Mouse (Mus musculus) right cerebral cortex, adult 2 months (tissue): Measurements from ENCODE around the gene Pdpk1.

ENCODE experiments used
- DNase-seq, 2 experiments: peaks; one replicate each; pipeline ENCODE4 v3.0.0; 2021 to 2022; ENCODE audit warnings: low spot score in 2 of 2

The Pdpk1 gene

DNA sequence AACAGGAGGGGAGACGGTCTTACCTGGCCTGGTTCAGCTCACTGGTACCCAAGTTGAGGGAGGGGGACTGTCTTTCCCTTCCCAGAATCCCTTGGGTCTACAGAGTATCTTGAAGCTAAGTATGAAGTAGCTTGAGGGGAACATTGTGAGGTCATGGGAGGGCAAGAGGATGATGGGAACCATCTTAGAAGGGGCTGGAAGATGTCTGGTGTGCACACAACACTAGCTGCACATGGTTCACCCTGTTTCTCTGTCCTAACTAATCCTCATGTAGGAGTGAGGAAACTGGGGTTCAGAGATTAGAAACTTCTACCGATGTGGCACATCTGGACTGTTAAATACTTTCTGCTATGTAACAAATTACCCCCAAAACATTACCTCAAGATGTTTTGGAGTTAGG lies at the start of gene Pdpk1:
Pdpk1 (minus strand) TSS at position 101 of the 400 bp plus-strand sequence.
- DNase-seq, result no peak

DNA sequence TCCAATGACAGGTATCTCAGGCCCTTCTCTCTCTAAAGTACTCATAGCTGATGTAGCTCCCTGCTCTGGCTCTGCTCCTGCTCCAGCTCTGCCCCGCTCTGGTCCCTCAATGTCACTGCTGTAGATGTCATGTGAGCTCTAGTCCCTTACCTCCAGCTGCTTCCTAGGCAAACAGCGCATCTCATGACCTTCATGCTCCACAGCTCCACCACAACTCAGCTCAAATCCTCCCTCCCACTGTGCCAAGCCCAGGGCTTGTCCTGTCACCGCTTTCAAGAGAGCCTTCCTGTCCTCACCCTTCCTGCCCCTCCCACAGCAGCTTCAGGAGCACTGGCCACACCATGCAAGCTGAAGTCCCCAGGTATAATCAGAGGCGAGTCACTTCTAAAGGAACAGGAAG lies 49.0 kb upstream of the Pdpk1 start:
- DNase-seq, result no peak

DNA sequence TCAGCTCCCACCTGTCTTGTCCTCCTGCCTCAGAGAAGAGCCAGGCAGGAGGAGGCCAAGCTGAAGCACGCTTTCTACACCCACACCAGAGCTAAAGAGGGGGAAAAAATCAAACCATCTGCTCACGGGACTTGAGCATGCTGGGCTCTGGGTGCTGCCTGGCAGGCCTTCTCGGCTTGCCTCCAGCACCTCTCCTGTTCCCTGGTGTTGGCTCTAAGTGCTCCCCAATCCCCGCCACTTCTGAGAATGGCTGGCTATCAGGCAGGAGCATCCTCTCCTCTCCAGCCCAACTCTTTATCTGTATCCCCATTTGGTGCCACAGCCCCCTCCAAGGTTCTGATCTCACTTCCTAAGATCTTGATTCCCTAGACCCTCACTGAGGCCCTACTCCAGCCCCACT lies 48.5 kb upstream of the Pdpk1 start:
- peak; percentile 74 to 75 for DNase-seq

DNA sequence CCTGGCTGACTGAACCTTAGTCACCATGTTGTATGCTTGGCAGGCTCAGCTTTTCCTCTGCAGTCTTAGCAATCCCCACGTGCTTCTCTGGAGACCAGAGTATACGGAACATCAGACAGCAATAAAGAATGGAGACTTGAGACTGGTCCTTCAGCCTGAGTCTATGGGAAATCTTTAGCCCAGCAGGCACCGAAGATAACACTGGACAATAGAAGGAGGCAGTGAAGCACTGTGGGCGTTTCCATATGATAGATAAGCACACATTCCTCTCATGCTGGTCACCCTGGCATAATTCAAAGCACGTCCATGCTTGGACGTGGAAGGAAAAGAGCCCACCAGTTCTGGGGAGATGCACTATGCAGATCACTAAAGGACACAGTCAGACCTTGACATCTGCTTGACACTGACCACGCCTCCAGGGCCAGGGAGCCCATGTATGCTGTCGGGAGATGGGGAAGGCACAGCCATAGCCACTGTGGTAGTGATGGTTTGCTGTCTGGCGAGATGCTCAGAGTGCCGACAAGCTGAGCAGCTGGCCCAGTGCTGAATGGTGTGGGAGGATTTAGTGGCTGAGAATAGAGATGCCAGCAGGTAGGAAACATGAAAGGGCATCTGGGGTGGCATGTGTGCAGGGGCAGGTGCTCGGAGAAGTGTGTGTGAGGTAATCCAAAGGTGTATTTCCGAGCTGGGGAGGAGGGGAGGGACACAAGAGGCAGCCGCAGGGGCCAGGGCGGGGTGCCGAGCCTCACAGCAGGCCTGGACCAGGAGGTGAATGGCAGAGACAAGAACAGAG lies 46.5 kb upstream of the Pdpk1 start:
- DNase-seq, result peak; percentile 65 to 72

DNA sequence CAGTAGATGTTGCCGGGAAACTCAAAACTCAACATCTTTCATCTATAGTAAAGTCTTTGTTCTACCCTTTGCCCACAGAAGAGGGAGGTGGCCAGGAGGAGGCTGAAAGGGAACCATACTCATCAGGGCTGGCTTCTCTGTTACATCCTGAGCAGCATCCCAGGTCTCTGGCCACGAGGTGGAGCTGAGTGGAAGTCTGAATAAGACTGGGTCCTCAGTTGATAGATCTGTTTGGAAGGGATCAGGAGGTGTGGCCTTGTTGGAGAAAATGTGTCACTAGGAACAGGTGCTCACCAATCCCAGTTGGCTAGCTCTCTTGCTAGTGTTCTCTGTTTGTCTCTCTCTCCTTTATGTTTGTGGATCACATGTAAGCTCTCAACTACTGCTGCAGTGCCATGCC lies 44.6 kb upstream of the Pdpk1 start:
- DNase-seq, result no peak

DNA sequence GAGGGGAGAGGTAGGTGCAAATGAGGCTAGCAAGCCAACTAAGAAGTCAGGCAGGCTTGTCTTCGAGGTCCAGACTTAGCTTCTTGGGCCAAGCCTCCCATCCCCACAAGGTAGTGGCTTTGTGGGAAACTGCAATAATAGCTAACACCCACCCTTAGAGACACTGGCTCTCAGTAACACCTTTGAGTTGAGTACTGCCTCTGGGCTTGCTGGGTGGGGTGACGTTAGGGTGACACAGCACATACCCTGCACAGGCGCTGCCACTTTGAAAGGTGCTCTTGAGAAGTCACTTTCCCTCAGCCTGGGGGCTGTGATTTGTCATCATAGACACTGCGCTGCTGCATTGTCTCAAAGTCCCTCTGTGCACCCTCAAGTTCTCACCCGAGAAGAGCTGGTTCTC lies 43.0 kb upstream of the Pdpk1 start:
- no peak for DNase-seq

DNA sequence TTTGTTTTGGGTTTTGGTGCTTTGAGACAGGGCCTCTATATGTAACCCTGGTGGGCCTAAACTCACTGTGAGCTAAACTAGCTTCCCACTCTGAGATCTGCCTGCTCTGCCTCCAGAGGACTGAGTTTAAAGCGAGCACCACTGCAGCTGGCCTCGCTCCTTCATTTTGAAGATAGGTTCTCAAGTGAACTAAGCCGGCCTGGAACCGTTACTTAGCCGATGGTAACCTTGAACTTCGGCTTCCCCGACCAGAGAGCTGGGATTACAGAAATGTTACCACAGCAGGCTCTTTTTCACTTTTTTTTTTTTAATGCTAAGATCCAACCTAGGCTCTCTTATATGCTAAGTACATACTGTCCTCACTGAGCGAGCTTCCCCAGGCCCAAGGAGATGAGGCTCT lies 42.5 kb upstream of the Pdpk1 start:
- no peak for DNase-seq

GRCm38 (mm10) chr17:24192848-24193247 lies 42.1 kb upstream of the Pdpk1 start:
- DNase-seq, result no peak

DNA sequence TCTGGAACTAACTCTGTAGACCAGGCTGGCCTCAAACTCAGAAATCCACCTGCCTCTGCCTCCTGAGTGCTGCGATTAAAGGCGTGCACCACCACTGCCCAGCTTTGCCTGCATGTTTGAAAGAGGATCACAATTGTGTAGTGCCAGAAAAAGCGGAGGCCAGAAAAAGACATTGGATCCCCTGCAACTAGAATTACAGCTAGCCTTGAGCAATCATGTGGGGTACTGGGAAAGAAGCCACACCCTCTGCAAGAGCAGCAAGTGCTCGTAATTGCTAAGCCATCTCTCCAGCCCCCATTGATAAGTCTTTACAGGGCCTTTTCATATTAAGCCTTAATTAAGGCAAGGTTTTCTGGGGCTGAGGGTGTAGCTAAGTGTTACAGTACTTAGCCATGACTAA lies 40.8 kb upstream of the Pdpk1 start:
- DNase-seq, result no peak

DNA sequence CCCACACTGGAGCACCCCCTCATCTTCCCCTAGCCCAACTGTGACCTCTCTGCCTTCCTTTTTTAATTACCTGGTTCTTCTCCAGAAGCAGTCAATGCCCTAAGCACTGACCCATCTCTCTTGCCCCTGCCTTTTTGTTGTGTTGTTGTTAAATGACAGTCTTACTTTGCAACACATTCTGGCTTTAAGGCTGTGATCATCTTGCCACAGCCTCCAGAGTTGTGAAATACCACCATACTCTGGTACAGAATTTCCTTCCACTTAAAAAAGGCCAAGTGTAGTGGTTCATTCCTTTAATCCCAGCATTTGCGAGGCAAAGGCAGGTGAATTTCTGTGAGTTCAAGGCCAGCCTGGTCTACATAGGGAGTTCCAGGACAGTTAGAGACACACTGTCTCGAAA lies 40.2 kb upstream of the Pdpk1 start:
- no peak for DNase-seq

- DNase-seq, result no peak
These were observed 23.5 kb upstream of the Pdpk1 start for GRCm38 (mm10) chr17:24174259-24174658.

GRCm38 (mm10) chr17:24173423-24173822 lies 22.7 kb upstream of the Pdpk1 start:
- DNase-seq, result peak; percentile 76 to 77

GRCm38 (mm10) chr17:24171738-24172137 lies 21.0 kb upstream of the Pdpk1 start:
- DNase-seq, result no peak

- no peak for DNase-seq
These were observed 20.0 kb upstream of the Pdpk1 start for GRCm38 (mm10) chr17:24170729-24171128.

DNA sequence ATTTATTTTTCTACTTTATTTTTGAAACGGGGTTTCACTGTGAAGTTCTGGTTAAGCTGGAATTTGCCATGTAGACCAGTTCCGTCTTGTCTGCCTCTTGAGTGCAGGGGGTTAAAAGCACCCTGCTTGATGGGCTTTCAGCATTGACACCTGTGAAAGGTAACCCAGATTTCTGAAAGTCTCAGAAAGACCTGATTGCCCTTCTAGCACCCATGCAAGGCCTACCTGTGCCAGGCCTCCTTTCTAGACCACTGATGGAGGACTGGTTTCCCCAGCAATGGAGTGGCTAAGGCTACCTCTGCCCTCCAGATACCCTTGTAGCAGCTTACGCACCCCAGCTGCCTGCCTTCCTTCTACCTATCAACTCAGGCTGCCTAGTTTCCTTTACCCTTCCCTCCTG lies 19.4 kb upstream of the Pdpk1 start:
- DNase-seq, result no peak

- DNase-seq, result peak; percentile 96 to 99
These were observed 18.8 kb upstream of the Pdpk1 start, which contains the start of gene Atp6v0c for GRCm38 (mm10) chr17:24169317-24170065. Gene Atp6v0c (minus strand): TSS chr17:24169702.

- peak; percentile 70 to 80 for DNase-seq
These were observed 18.0 kb upstream of the Pdpk1 start for GRCm38 (mm10) chr17:24168590-24169277.

DNA sequence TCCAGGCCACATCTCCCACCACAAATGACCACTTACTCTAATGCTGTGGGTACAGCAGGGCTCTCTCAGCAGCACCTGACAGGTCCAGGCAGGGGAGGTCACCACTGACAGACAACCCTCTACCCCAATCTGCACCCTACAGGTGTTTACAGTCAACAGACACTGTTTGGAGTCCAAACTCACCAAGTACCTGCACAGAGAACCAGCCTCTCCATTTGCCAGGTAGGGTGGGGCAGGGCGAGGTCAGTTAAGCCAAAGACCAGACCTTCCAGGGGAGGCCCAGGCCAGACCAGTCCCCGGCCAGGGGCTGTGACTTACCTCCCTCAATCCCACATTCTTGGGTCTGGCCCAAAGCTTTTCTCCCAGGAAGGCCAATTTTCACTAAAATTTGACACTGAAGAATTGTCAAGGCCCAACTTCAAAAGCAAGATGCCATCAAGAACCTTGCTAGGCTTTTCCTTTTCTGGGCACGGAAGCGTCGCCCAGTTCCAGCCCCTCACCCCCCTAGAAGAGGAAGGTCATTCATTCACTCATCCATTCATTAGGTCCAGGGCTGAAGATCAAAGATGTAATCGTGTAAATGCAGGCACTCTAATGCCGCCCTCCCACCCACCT lies 17.3 kb upstream of the Pdpk1 start:
- no peak for DNase-seq

DNA sequence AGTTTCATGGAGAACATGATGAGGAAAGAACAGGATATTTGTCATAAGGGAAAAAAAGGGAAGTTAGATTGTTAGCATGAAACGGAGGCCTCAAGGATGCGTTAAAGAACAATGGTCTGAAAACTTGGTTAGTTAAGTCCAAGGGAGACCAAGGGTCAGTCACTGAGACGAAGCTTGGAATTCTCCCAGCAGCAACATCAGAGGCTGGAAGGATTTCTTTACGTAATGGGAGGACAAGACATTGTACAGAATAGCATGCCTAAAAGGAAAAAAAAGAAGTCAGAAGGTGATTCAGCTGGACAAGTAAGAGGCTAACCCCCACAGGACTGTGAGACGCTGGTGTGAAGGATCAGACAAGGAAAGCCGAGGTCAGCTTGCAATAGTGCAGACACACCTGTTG lies 16.4 kb upstream of the Pdpk1 start:
- DNase-seq, result no peak

DNA sequence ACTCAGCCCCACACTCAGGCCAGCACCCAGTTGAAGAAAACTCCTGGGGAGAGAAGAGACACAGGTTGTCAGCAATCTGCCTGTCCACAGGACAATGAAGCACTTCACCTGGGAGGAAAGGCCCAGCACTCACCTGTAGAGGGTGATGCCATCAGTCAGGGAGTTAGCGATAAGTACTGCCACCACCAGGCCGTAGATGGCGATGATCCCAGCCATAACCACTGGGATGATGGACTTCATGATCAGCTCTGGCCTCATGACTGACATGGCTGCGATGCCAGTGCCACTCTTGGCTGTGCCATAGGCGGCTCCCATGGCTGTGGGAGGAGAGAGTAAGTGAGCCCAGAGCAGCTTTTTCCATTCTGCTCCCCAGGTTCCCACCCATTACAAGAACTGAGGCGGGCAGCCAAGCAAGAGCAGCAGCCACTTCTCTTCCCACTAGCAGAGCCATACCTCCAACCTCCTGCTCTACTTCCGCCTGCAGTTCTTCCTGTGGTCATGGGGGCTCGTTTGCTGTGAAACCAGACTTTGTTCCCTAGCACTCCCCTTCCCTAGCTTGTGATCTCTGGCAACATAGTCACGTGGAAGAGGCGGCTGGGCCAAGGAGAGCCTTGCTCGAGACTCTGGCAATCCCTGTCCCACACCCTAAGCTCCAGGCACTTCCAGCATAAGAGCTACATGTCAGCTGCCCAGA lies 14.0 kb upstream of the Pdpk1 start:
- no peak for DNase-seq

- DNase-seq, result peak; percentile 98 to 99
These were observed 12.6 kb upstream of the Pdpk1 start, which contains the start of gene Amdhd2 for GRCm38 (mm10) chr17:24163176-24163962. Gene Amdhd2 (minus strand): TSS chr17:24163766.
